16 mouse cellular contexts compared by ENCODE assay signal in the genomic region with DNA sequence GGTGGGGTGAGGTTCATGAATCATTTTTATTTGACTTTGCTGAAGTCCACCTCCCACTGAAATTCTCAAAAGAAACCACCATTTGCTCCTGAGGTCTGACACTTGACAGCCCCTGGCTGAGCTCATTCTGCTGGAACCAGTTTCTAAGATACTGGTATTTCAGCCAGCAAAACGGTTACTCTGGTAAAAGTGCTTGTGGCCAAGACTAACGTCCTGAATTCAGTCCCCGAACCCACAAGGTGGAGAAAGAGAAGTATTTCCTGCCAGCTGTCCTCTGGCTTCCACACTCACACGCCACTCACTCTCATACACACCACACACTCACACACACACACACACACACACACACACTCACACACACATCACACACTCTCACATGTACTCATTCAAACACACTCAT.
"Had no signal": no experiment of that assay in that cellular context is flagged by ENCODE, and none has a peak within 500 bp of the region (broad histone marks: within the 10 kb centered on the region; RNA-seq: fewer than 3 reads in every experiment).

No protein-coding gene starts in this region.

- H3K4me2 ChIP-seq: kidney, embryonic 15.5 days; limb, embryonic 13.5 days; lung, embryonic 14.5 days; midbrain, embryonic 11.5 days; neural tube, embryonic 13.5 days; stomach, embryonic 15.5 days had no signal

- H3K9me3 ChIP-seq: kidney, embryonic 15.5 days; limb, embryonic 13.5 days; neural tube, embryonic 13.5 days; stomach, embryonic 15.5 days had no signal

- ATAC-seq: midbrain, embryonic 16.5 days had no signal

- H3K27ac ChIP-seq: kidney, embryonic 15.5 days; limb, embryonic 13.5 days; neural tube, embryonic 13.5 days; stomach, embryonic 15.5 days had no signal

- H3K4me3 ChIP-seq: kidney, embryonic 15.5 days; limb, embryonic 13.5 days; neural tube, embryonic 13.5 days; stomach, embryonic 15.5 days had no signal

- H3K4me1 ChIP-seq: neural tube, embryonic 13.5 days had no signal

- H3K27me3 ChIP-seq: stomach, embryonic 15.5 days had no signal

- DNase-seq: kidney, adult 18-20 months; kidney, postnatal 25 days; layer of hippocampus, postnatal 36 days; left cerebral cortex, postnatal 4 days; lung, embryonic 14.5 days; lung, postnatal 10 days; lung, postnatal 4 days; right cerebral cortex, postnatal 14 days; thymus, adult 2 months; thymus, postnatal 25 days had no signal

- H3K9ac ChIP-seq: kidney, embryonic 15.5 days; limb, embryonic 13.5 days; lung, embryonic 14.5 days; stomach, embryonic 15.5 days had no signal

- H3K36me3 ChIP-seq: kidney, embryonic 15.5 days; limb, embryonic 13.5 days; neural tube, embryonic 13.5 days; stomach, embryonic 15.5 days had no signal
